Mouse (Mus musculus) C2C12 (cell line): ENCODE results near the gene Kcnj13. TPM values are rescaled to one million over a fixed set of nuclear protein-coding genes. Genes with fewer than 3 reads are reported as not detected.

Source experiments
- H3K27me3 ChIP-seq: one replicate; pipeline ENCODE4 v1.6.1; 2011; ENCODE audit not compliant: control insufficient read depth, insufficient read depth, insufficient read length
- H3K36me3 ChIP-seq: one replicate; pipeline ENCODE4 v1.6.1; 2011; ENCODE audit not compliant: control insufficient read depth, insufficient read depth
- H3K4me3 ChIP-seq: one replicate; pipeline ENCODE4 v1.5.1; 2011; ENCODE audit warnings: mild to moderate bottlenecking, control low read depth; ENCODE audit not compliant: poor library complexity, insufficient read depth, severe bottlenecking
- H3K79me2 ChIP-seq: one replicate; pipeline ENCODE4 v1.6.1; 2011; ENCODE audit not compliant: control insufficient read depth, insufficient read depth
- H3K79me3 ChIP-seq: one replicate; pipeline ENCODE4 v1.6.1; 2011; ENCODE audit warnings: low read depth, control low read depth
- H3ac ChIP-seq: one replicate; pipeline ENCODE3; 2011; ENCODE audit warnings: low read depth; ENCODE audit not compliant: control insufficient read depth, insufficient read length
- CEBPB ChIP-seq: IDR thresholded peaks from one replicate; pipeline ENCODE4 v1.6.1; 2011; ENCODE audit warnings: low read depth, mild to moderate bottlenecking, control low read depth, moderate library complexity
- CTCF ChIP-seq: IDR thresholded peaks from one replicate; pipeline ENCODE4 v1.5.1; 2011; ENCODE audit not compliant: control insufficient read depth, insufficient read depth, insufficient read length
- FOSL1 ChIP-seq: IDR thresholded peaks from one replicate; pipeline ENCODE4 v1.8.0; 2011; ENCODE audit warnings: mild to moderate bottlenecking, low read length; ENCODE audit not compliant: poor library complexity, insufficient read depth, severe bottlenecking
- MAX ChIP-seq: IDR thresholded peaks from one replicate; pipeline ENCODE4 v1.6.1; 2011; ENCODE audit warnings: mild to moderate bottlenecking, control low read depth
- MYOD1 ChIP-seq: IDR thresholded peaks from one replicate; pipeline ENCODE4 v1.6.1; 2011; ENCODE audit warnings: low read depth; ENCODE audit not compliant: control insufficient read depth, insufficient read length
- MYOG ChIP-seq: IDR thresholded peaks from one replicate; pipeline ENCODE4 v1.6.1; 2011; ENCODE audit not compliant: control insufficient read depth, insufficient read length; ENCODE audit errors: extremely low read depth
- USF1 ChIP-seq: IDR thresholded peaks from one replicate; pipeline ENCODE4 v1.6.1; 2011; ENCODE audit warnings: low read depth, mild to moderate bottlenecking, control low read depth, moderate library complexity
- polyA plus RNA-seq: library from polyadenylated mRNA; unstranded; fragments of >200 nt; fragmentation: generic; extraction: Trizol; gene quantifications from one replicate; pipeline ENCODE4 v1.2.1, GENCODE M21; 2012; ENCODE audit warnings: missing spikeins

The Kcnj13 gene
- polyA plus RNA-seq, 1 experiment: 0.13 TPM

- H3K79me2 ChIP-seq: no peaks in the 10 kb centered on the region
- no peak overlapping the region for H3ac ChIP-seq
- H3K79me3 ChIP-seq: no peaks in the 10 kb centered on the region
- no peaks in the 10 kb centered on the region for H3K27me3 ChIP-seq
- H3K36me3 ChIP-seq: peaks cover 54% of the 10 kb centered on the region
- no peak overlapping the region for H3K4me3 ChIP-seq
- TF ChIP-seq MYOG (no peak), CEBPB (no peak), USF1 (no peak), MAX (no peak), MYOD1 (no peak), FOSL1 (no peak), CTCF (no peak)
These were observed 14.6 kb downstream of the Kcnj13 start for GRCm38 (mm10) chr1:87379919-87380318.

- TF ChIP-seq FOSL1 (no peak), USF1 (no peak), MYOD1 (no peak), CEBPB (no peak), CTCF (no peak), MYOG (no peak), MAX (no peak)
- H3ac ChIP-seq: no peak overlapping the region
- no peaks in the 10 kb centered on the region for H3K27me3 ChIP-seq
- no peaks in the 10 kb centered on the region for H3K79me2 ChIP-seq
- H3K4me3 ChIP-seq: no peak overlapping the region
- peaks cover 55% of the 10 kb centered on the region for H3K36me3 ChIP-seq
- no peaks in the 10 kb centered on the region for H3K79me3 ChIP-seq
These were observed 16.4 kb downstream of the Kcnj13 start for GRCm38 (mm10) chr1:87378024-87378560.

- Histone ChIP-seq H3K79me2 (no peaks in the 10 kb centered on the region), H3K27me3 (no peaks in the 10 kb centered on the region), H3K79me3 (no peaks in the 10 kb centered on the region), H3ac (no peak overlapping the region), H3K4me3 (no peak overlapping the region), H3K36me3 (peaks cover 28% of the 10 kb centered on the region)
- TF ChIP-seq MYOD1: no peak
These were observed 34.3 kb downstream of the Kcnj13 start for GRCm38 (mm10) chr1:87360276-87360675.

GRCm38 (mm10) chr1:87350576-87350975 is 44.0 kb downstream of the Kcnj13 start:
- no peak overlapping the region for H3ac ChIP-seq
- H3K4me3 ChIP-seq: no peak overlapping the region
- TF ChIP-seq MYOG (no peak), CTCF (no peak), USF1 (no peak), FOSL1 (no peak), MYOD1 (no peak)
- H3K36me3 ChIP-seq: peaks cover 49% of the 10 kb centered on the region
- no peaks in the 10 kb centered on the region for H3K27me3 ChIP-seq
- H3K79me2 ChIP-seq: peaks cover 75% of the 10 kb centered on the region
- H3K79me3 ChIP-seq: peaks cover 49% of the 10 kb centered on the region

Other genes starting within 250 kb of the Kcnj13 start
- 0.07 TPM for gene Ecel1, start 238.2 kb downstream of the Kcnj13 start, polyA plus RNA-seq
- gene Prss56, start 211.4 kb downstream of the Kcnj13 start, polyA plus RNA-seq: 0.07 TPM
- 7.4 TPM for gene Chrnd, start 204.1 kb downstream of the Kcnj13 start, polyA plus RNA-seq
- gene Chrng, start 190.1 kb downstream of the Kcnj13 start, polyA plus RNA-seq: 3.5 TPM
- gene Eif4e2, start 180.8 kb downstream of the Kcnj13 start, polyA plus RNA-seq: 159 TPM
- 0.25 TPM for gene Efhd1, start 130.4 kb downstream of the Kcnj13 start, polyA plus RNA-seq
- gene Gigyf2, start 67.7 kb downstream of the Kcnj13 start, polyA plus RNA-seq: 14.4 TPM
- gene Snorc, start 75.5 kb upstream of the Kcnj13 start, polyA plus RNA-seq: not detected
- gene Neu2, start 115.2 kb upstream of the Kcnj13 start, polyA plus RNA-seq: not detected
- gene Ngef, start 179.1 kb upstream of the Kcnj13 start, polyA plus RNA-seq: 15.6 TPM
- gene Inpp5d, start 225.6 kb upstream of the Kcnj13 start, polyA plus RNA-seq: 0.06 TPM